Mouse (Mus musculus): ENCODE measurements around the gene Mrpl34.
A peak's percentile ranks its signal among the peaks of the same experiment; 100 is the strongest.

Mrpl34 gene

GRCm38 (mm10) chr8:71495811-71496210, 31.1 kb downstream of the Mrpl34 start:
- no peak for DNase-seq (ENCODE audit: low spot score)

GRCm38 (mm10) chr8:71496481-71496880, 31.7 kb downstream of the Mrpl34 start:
- peak; percentile 58 for DNase-seq (ENCODE audit: low spot score)

- no peak for DNase-seq (ENCODE audit: low spot score)
Observed at GRCm38 (mm10) chr8:71497077-71497645, 32.4 kb downstream of the Mrpl34 start.

- no peak for DNase-seq (ENCODE audit: low spot score)
Observed at GRCm38 (mm10) chr8:71497881-71498501, 33.2 kb downstream of the Mrpl34 start.

GRCm38 (mm10) chr8:71498816-71499690, 34.3 kb downstream of the Mrpl34 start:
- no peak for DNase-seq (ENCODE audit: low spot score)

GRCm38 (mm10) chr8:71504349-71504748, 39.6 kb downstream of the Mrpl34 start:
- no peak for DNase-seq (ENCODE audit: low spot score)

GRCm38 (mm10) chr8:71505326-71505725, 40.6 kb downstream of the Mrpl34 start:
- no peak for DNase-seq (ENCODE audit: low spot score)

- DNase-seq (ENCODE audit: low spot score), result no peak
Observed at GRCm38 (mm10) chr8:71505979-71506378, 41.2 kb downstream of the Mrpl34 start.

GRCm38 (mm10) chr8:71507589-71508104, 42.9 kb downstream of the Mrpl34 start:
- DNase-seq (ENCODE audit: low spot score), result peak; percentile 80

GRCm38 (mm10) chr8:71509316-71509715, 44.6 kb downstream of the Mrpl34 start:
- no peak for DNase-seq (ENCODE audit: low spot score)

GRCm38 (mm10) chr8:71511644-71512043, 46.9 kb downstream of the Mrpl34 start, which contains the start of gene Plvap:
TSS of gene Plvap (minus strand) at chr8:71511752.
- no peak for DNase-seq (ENCODE audit: low spot score)

- no peak for DNase-seq (ENCODE audit: low spot score)
Observed at GRCm38 (mm10) chr8:71513018-71513754, 48.4 kb downstream of the Mrpl34 start.

GRCm38 (mm10) chr8:71515043-71515442, 50.3 kb downstream of the Mrpl34 start:
- DNase-seq (ENCODE audit: low spot score), result no peak
